Mouse (Mus musculus): ENCODE measurements at regions not wholly inside any gene's neighbourhood (a gene's known extent, or its start where the extent isn't known, plus 50 kb on each side); places are given as distances from the start of the nearest gene placed in this dataset.

GRCm38 (mm10) chr10:37325514-37326167 is 186.9 kb upstream of the Marcks start:
- in situ Hi-C loops (cut with MboI, MseI), result no loop called here

DNA sequence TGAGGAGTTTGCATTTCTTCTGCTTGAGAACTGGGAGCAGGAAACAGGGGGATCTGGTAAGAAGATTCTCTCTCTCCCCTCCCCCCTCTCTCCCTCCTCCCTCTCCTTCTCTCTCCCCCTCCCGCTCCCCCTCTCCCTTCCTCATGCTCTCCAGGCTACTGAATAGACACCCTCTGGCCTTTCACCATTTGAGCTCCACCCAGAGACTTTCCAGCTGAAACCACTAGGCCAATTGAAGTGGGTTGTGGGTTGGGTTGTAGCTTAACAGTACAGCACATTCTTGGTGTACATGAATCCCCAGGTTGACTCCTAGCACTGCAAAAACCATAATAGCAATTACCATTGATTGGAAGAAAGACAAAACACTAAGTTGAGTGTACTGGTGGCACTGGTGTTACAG is 185.0 kb upstream of the Marcks start:
- in situ Hi-C loops (cut with MboI, MseI), result no loop called here

DNA sequence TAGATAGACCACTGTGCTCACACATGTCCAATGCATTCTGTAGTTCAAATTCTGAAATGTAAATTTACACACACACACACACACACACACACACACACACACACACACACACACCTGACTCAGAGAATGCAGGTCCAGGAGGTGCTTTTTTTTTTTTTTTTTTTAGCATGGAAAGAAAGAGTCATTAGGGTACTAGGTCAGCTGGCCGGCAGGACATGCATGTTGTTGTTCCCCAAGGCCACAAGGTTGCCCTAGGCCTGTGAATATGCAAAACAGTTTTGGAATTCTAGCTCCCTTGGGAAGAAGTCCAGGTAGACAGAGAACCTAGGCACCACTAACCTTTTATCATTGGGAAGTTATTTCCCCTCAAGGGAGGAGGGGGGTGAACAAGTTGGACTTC is 184.1 kb upstream of the Marcks start:
- in situ Hi-C loops (cut with MboI, MseI), result no loop called here

GRCm38 (mm10) chr10:37322310-37322709 is 183.6 kb upstream of the Marcks start:
- in situ Hi-C loops (cut with MboI, MseI), result no loop called here

DNA sequence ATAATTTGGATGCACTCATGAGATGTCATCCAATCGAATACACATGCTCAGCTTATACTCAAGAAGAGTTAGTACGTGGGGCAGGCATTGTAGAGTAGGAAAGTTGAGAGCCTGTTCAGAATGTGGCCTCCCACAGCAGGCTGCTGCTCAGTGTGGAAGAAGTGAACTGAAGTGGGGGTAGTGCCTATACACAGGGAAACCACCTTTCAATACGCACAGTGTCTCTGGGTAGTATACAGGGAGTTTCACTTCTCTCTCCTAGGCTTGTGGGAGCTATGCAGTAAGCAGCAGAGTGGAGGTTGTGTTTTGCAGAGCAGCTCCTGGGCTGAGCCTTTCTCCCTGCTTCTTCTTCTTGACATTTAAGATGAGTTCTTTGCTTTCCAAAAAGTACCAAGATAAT is 182.5 kb upstream of the Marcks start:
- in situ Hi-C loops (cut with MboI, MseI), result no loop called here

- in situ Hi-C loops (cut with MboI, MseI), result no loop called here
Observed at GRCm38 (mm10) chr10:37319746-37320430, 181.2 kb upstream of the Marcks start.

- in situ Hi-C loops (cut with MboI, MseI), result no loop called here
Observed at GRCm38 (mm10) chr10:37316701-37317100, 178.0 kb upstream of the Marcks start.

GRCm38 (mm10) chr10:37315804-37316203 is 177.1 kb upstream of the Marcks start:
- in situ Hi-C loops (cut with MboI, MseI), result no loop called here

- in situ Hi-C loops (cut with MboI, MseI), result no loop called here
Observed at GRCm38 (mm10) chr10:37314746-37315430, 176.2 kb upstream of the Marcks start.

DNA sequence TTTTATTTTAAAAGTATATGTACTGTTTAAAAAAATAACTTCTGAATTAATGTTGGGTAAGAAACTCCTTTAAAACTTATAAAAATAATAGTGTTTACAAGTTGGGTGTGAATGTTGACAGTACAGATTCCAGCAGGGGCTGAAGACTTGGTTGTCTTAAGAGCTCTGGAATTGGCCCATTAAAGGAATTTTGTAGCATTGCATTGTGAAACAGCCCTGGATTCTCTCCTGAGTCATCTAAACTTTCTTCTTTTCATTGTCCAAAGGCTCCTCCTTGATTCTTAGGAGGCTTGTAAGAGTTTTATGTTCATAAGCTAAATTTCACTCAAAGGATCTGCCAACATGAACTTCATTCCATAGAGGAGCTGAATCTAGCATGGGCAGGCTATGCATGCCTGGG is 174.7 kb upstream of the Marcks start:
- in situ Hi-C loops (cut with MboI, MseI), result no loop called here

- in situ Hi-C loops (cut with MboI, MseI), result no loop called here
Observed at GRCm38 (mm10) chr10:37310266-37310945, 171.7 kb upstream of the Marcks start.

GRCm38 (mm10) chr10:37304656-37305055 is 165.9 kb upstream of the Marcks start:
- in situ Hi-C loops (cut with MboI, MseI), result no loop called here

DNA sequence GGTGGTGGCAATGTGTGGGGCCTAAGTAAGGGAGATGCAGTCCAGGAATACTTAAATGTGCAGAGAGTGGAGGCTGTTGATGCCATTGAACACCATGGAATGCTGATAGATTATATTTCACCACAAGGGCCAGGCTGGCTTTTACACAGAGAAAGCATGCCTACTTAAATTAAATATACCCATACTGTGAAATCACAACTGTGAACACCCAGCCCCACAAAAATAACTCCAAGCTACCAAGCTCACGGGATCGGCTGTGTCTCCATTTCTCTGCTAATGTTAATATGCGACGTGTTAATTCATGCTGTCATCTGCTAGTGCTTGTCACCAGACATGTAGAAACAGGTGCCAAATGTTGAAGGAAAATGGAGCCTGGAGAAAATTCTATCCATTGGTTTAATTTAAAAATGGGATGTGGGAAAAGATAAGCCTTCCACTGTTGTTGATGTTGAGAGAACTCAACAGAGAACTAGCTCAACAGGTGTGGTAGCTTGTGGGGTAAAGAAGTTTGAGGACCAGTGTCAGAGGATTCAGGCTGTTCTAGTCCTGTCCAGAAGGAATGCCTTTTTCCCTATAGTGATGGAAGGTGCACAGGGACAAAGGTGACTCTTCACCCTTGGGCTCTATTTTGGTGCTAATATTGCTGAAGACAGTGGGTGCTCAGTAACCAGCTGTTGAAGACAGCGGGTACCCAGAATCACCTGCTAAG is 161.6 kb upstream of the Marcks start:
- in situ Hi-C loops (cut with MboI, MseI), result no loop called here

GRCm38 (mm10) chr10:37298689-37299421 is 160.1 kb upstream of the Marcks start:
- in situ Hi-C loops (cut with MboI, MseI), result no loop called here

GRCm38 (mm10) chr10:37294231-37294630 is 155.5 kb upstream of the Marcks start:
- in situ Hi-C loops (cut with MboI, MseI), result no loop called here

DNA sequence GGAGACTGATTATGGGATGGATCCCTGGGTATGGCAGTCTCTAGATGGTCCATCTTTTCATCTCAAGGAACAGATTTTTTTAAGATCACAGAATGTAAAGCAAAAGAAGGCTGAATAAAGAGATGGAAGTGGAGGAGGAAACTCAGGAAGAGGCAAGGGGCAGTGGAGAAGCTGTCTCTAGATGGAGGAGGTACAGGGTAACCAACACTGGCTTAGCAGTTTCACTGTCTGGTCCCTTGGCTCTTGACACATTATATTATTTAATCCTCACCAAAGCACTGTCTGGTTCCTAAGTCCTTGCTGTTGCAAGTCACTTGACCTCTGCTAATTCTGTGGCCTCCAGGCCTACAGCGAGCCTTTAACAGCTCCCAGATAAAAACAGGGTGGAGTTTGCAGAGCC is 154.6 kb upstream of the Marcks start:
- in situ Hi-C loops (cut with MboI, MseI), result no loop called here

DNA sequence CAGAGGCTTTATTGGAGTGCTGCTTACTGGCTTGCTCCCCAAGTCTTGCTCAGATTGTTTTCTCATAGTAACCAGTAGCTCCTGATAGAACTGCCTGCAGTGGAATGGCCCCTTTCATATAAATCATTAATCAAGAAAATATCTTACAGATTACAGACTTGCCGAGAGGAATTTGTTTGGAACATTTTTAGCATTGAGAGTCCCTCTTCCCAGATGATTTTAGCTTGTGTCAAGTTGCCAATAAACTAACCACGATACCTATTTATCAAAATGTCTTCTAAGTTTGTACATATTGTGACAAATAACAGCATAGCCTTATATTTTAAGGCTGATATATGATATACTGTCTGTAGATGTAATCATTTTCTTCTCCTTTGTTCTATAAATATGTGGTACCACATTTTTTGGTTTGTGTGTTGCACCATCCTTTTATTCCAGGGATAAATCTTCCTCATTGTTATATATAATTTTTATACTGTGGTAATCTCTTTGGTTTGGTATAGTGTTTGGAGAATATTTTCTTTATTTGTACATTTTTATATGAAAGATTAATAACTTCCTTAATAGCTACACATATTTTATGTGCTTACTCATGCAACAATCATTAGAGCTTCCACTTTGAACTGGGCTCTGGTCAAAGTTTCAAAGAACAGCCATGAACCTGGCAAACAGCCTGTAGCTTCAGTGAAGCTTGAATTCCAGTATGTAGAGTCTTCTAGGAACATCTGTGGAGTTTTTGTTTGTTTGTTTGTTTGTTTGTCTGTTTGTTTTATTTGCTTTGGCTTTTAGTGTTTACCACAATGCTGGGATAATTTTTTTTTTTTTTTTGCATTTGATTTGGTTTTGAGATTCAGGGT is 153.1 kb upstream of the Marcks start:
- in situ Hi-C loops (cut with MboI, MseI), result no loop called here

DNA sequence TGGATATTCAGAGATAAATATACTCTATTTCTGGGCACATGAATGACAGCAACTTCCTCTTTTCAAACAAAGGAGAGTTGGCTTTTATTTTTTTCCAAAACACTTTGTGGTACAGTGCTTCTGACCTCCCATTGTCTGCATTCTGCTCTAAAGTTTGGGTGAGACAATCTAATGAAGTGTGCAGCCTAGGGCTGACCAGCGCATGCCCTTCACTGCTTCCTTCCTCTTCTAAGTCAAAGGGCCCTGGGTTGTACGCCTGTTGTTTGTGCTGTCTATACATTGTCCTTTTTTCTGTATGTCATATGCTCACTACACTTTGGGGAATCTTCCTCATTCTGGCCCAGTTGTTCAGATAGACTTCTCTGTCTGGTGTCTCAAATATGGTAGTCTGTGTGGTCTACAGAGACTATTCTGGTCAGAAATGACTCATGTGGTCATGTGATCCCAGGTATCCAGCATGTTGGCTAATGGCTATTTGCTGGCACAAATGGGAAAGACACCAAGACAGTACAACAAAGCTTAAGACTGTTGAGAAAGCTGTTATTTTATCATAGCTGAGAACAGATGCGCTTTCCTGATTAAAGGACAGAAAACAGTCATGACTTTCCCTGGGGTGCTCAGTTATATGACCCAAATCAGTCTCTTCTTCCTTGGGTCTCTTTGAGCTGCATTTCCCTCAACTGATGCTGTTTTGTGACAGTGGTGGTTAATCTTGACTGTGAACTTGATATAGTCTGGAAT is 151.4 kb upstream of the Marcks start:
- in situ Hi-C loops (cut with MboI, MseI), result no loop called here

GRCm38 (mm10) chr10:37286305-37286704 is 147.6 kb upstream of the Marcks start:
- in situ Hi-C loops (cut with MboI, MseI), result no loop called here

Data from regulatory T cell (primary cell).